ENCODE assay signal across 11 mouse cellular contexts in the genomic region with DNA sequence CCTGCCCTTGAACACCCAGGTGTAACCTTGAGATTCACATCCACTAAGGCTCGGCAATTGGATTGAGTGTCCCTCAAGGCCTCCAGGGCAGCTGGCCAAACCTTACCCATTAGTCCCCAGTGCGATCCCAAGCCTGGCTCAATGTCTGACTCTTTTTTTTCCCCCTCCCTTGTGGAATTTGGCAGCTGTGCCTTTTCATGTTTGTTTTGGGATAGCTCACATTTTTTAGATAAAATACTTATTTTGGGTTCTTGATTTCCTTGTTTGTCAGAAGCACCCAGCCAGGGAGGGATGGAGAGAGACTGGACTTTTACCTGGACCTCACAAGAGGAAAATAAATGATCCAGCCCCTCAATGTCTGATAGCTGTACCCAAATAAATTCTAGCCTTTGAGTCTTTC.
A peak's percentile ranks its signal among the peaks of the same experiment; 100 is the strongest.
DNase-seq lines count a peak whose midpoint lies in the region; ATAC-seq and TF ChIP-seq lines count a peak whose summit lies in the region.
"Had no signal": no experiment of that assay in that cellular context is flagged by ENCODE, and none has a peak within 500 bp of the region (broad histone marks: within the 10 kb centered on the region; RNA-seq: fewer than 3 reads in every experiment).

No protein-coding gene starts in this region.

- TF ChIP-seq CTCF in stomach, postnatal 0 days (IDR thresholded peaks at IDR 0.05; ENCODE audit: low read depth) = no peak

- H3K36me3 ChIP-seq in kidney, embryonic 15.5 days = no peaks in the 10 kb centered on the region
- H3K36me3 ChIP-seq in stomach, postnatal 0 days (ENCODE audit: control insufficient read depth, insufficient read depth, low read length) = no peaks in the 10 kb centered on the region
- no peaks in the 10 kb centered on the region for H3K36me3 ChIP-seq in forebrain, embryonic 12.5 days (replicated peaks)
- H3K36me3 ChIP-seq in hindbrain, embryonic 13.5 days = no peaks in the 10 kb centered on the region

- no peak overlapping the region for H3K4me2 ChIP-seq in kidney, embryonic 15.5 days
- no peak overlapping the region for H3K4me2 ChIP-seq in stomach, postnatal 0 days (replicated peaks; ENCODE audit: low read depth)
- H3K4me2 ChIP-seq in forebrain, embryonic 12.5 days = no peak overlapping the region
- H3K4me2 ChIP-seq in hindbrain, embryonic 13.5 days = no peak overlapping the region

- H3K4me1 ChIP-seq in kidney, embryonic 15.5 days = peaks cover 12% of the 10 kb centered on the region; the same call in 1 of the 2 replicates
- no peaks in the 10 kb centered on the region for H3K4me1 ChIP-seq in stomach, postnatal 0 days (replicated peaks; ENCODE audit: control insufficient read depth, insufficient read depth)
- H3K4me1 ChIP-seq in forebrain, embryonic 12.5 days = no peaks in the 10 kb centered on the region
- H3K4me1 ChIP-seq in hindbrain, embryonic 13.5 days (replicated peaks) = no peaks in the 10 kb centered on the region

- DNase-seq in cerebellum, adult 9-10 months = peak; percentile 2
- DNase-seq in ovary, postnatal 36 days (ENCODE audit: low spot score) = peak; percentile 72
- no peak for DNase-seq in ovary, postnatal 14 days (ENCODE audit: low spot score)
- DNase-seq in stomach, postnatal 0 days (ENCODE audit: low spot score) = peak; percentile 17
- DNase-seq: cerebellum, adult 9-11 months; right cerebral cortex, postnatal 14 days had no signal

- H3K9ac ChIP-seq in kidney, embryonic 15.5 days = no peak overlapping the region
- no peak overlapping the region for H3K9ac ChIP-seq in stomach, postnatal 0 days (ENCODE audit: low read length)
- H3K9ac ChIP-seq in forebrain, embryonic 12.5 days = no peak overlapping the region
- no peak overlapping the region for H3K9ac ChIP-seq in hindbrain, embryonic 13.5 days

- no peak overlapping the region for H3K4me3 ChIP-seq in kidney, embryonic 15.5 days (replicated peaks)
- no peak overlapping the region for H3K4me3 ChIP-seq in stomach, postnatal 0 days (ENCODE audit: low read depth, low read length)
- no peak overlapping the region for H3K4me3 ChIP-seq in forebrain, embryonic 12.5 days (replicated peaks)
- no peak overlapping the region for H3K4me3 ChIP-seq in hindbrain, embryonic 13.5 days

- no peaks in the 10 kb centered on the region for H3K9me3 ChIP-seq in kidney, embryonic 15.5 days (replicated peaks)
- no peaks in the 10 kb centered on the region for H3K9me3 ChIP-seq in stomach, postnatal 0 days (ENCODE audit: control insufficient read depth, low read length)
- no peaks in the 10 kb centered on the region for H3K9me3 ChIP-seq in forebrain, embryonic 12.5 days
- no peaks in the 10 kb centered on the region for H3K9me3 ChIP-seq in hindbrain, embryonic 13.5 days

- 54% methylated on average over 2 of the region's 2 CpGs for WGBS in kidney, embryonic 15.5 days
- 20% methylated on average over 2 of the region's 2 CpGs for WGBS in stomach, postnatal 0 days
- 88% methylated on average over 2 of the region's 2 CpGs for WGBS in forebrain, embryonic 12.5 days
- 46% methylated on average over 2 of the region's 2 CpGs for WGBS in hindbrain, embryonic 13.5 days

- peak overlapping the region; percentile 88 for H3K27ac ChIP-seq in kidney, embryonic 15.5 days
- no peak overlapping the region for H3K27ac ChIP-seq in stomach, postnatal 0 days (replicated peaks)
- H3K27ac ChIP-seq in forebrain, embryonic 12.5 days = no peak overlapping the region
- H3K27ac ChIP-seq in hindbrain, embryonic 13.5 days = no peak overlapping the region

- no peak for ATAC-seq in cerebellum, adult (ENCODE audit: insufficient number of reproducible peaks, low FRiP score, low TSS enrichment)
- ATAC-seq in kidney, embryonic 15.5 days (replicated peaks; ENCODE audit: low FRiP score) = 0 out of 2 replicates have a peak, but pooled peaks have one; percentile 46
- ATAC-seq in stomach, postnatal 0 days (ENCODE audit: low FRiP score, low TSS enrichment) = no peak
- ATAC-seq in forebrain, embryonic 12.5 days (ENCODE audit: low FRiP score) = no peak
- no peak for ATAC-seq in hindbrain, embryonic 13.5 days (ENCODE audit: low FRiP score)
- ATAC-seq: midbrain, embryonic 16.5 days had no signal

- no peaks in the 10 kb centered on the region for H3K27me3 ChIP-seq in kidney, embryonic 15.5 days
- no peaks in the 10 kb centered on the region for H3K27me3 ChIP-seq in stomach, postnatal 0 days (ENCODE audit: control insufficient read depth, insufficient read depth, low read length)
- no peaks in the 10 kb centered on the region for H3K27me3 ChIP-seq in forebrain, embryonic 12.5 days
- no peaks in the 10 kb centered on the region for H3K27me3 ChIP-seq in hindbrain, embryonic 13.5 days

- no peak for TF ChIP-seq EP300 in stomach, postnatal 0 days (optimal IDR thresholded peaks at IDR 0.05)
